Mouse (Mus musculus) heart, adult 2 months (tissue): ENCODE data around the gene Hist2h2ac.

Experiments
- CTCF ChIP-seq: fragments of 200-600 bp; IDR thresholded peaks from 2 replicates; pipeline ENCODE4 v1.8.1; 2022; ENCODE audit warnings: antibody characterized with exemption, mild to moderate bottlenecking, moderate library complexity
- EP300 ChIP-seq: fragments of 200-500 bp; IDR thresholded peaks from 2 replicates; pipeline ENCODE4 v1.6.1; 2011; ENCODE audit warnings: low read depth, low read length, control low read depth; ENCODE audit not compliant: insufficient read depth
- POLR2A ChIP-seq: fragments of 200-500 bp; IDR thresholded peaks from 2 replicates; pipeline ENCODE4 v1.6.1; 2011; ENCODE audit warnings: mild to moderate bottlenecking, low read depth, low read length, control low read depth; ENCODE audit not compliant: insufficient read depth

DNA sequence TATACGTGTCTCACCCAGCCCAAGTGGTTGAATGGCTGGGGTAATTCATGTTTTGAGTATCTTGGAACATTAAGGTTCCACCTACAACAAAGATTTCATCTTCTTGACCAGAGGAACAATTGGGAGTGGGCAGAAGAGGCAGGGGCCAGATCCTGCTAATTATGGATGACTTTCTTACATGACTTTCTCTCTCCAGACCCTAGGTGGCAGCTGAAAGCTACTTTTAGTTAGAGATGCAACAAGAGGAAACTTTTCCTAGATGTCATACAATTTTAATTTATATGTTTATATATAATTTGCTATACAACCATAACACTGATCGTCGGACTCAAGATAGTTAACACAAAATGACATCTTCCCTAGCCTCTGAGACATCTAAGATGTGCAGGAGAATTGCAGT lies 12.9 kb downstream of the Hist2h2ac start:
- no peak for TF ChIP-seq POLR2A
- peak; percentile 46 for TF ChIP-seq CTCF
- no peak for TF ChIP-seq EP300
